In the genomic region with DNA sequence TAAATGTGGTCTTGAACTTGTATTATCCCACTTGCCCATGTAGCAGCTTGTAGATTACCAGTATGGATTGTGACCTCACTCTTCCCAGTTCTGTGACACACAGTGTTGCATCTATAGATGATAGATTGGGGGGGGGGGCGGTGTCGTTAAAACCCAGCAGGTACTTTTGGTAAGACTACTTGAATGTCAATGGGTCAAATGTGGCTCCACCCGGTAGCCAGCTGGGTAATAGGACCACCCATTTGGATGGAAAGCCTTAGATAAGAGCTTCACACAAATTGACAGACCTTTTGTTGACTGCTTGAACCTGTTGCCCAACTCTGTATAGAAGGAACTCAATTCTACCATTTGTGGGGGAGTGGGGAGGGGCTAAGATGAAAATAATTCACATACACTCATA, we compare ENCODE assay signal across 17 mouse cellular contexts.
"Had no signal": no experiment of that assay in that cellular context is flagged by ENCODE, and none has a peak within 500 bp of the region (broad histone marks: within the 10 kb centered on the region; RNA-seq: fewer than 3 reads in every experiment).

No protein-coding gene starts in this region.

- H3K9ac ChIP-seq: lung, embryonic 14.5 days; midbrain, embryonic 13.5 days; midbrain, embryonic 15.5 days; neural tube, embryonic 13.5 days; neural tube, embryonic 15.5 days had no signal

- H3K9me3 ChIP-seq: midbrain, embryonic 13.5 days; midbrain, embryonic 15.5 days; neural tube, embryonic 13.5 days; neural tube, embryonic 15.5 days had no signal

- ATAC-seq: midbrain, embryonic 13.5 days; midbrain, embryonic 15.5 days had no signal

- DNase-seq: lung, adult 18-20 months; lung, embryonic 14.5 days; lung, postnatal 10 days; lung, postnatal 4 days; retina, postnatal 1 day; right cerebral cortex, adult 18-20 months; right cerebral cortex, postnatal 25 days; right cerebral cortex, postnatal 4 days; spleen, adult 18-20 months; thymus, adult 18-20 months; thymus, postnatal 25 days; thymus, postnatal 4 days had no signal

- H3K4me3 ChIP-seq: midbrain, embryonic 13.5 days; midbrain, embryonic 15.5 days; myocyte; neural tube, embryonic 13.5 days; neural tube, embryonic 15.5 days had no signal

- H3K27ac ChIP-seq: midbrain, embryonic 13.5 days; midbrain, embryonic 15.5 days; neural tube, embryonic 13.5 days; neural tube, embryonic 15.5 days had no signal

- H3K4me1 ChIP-seq: midbrain, embryonic 13.5 days; midbrain, embryonic 15.5 days; neural tube, embryonic 13.5 days; neural tube, embryonic 15.5 days had no signal
